Mouse (Mus musculus) midbrain, postnatal 0 days (tissue): ENCODE measurements at regions not wholly inside any gene's neighbourhood (a gene's known extent, or its start where the extent isn't known, plus 50 kb on each side); places are given as distances from the start of the nearest gene placed in this dataset.

Experiments used
- ATAC-seq: fragments of 200-750 bp; cut with Nextera tagmentation; 2 replicates; pipeline ENCODE4 v1.8.0; 2017; ENCODE audit warnings: moderate number of reproducible peaks, mild to moderate bottlenecking, moderate TSS enrichment, moderate library complexity; ENCODE audit not compliant: low FRiP score
- DNase-seq: peaks from one replicate; pipeline ENCODE4 v3.0.0-alpha.2; 2015; ENCODE audit warnings: low spot score
- H3K27ac ChIP-seq: fragments of 300-500 bp; sonication (generic); 2 replicates; pipeline ENCODE4 v1.5.1; 2014; ENCODE audit warnings: low read depth, mild to moderate bottlenecking, low read length, mixed read lengths
- H3K27me3 ChIP-seq: fragments of 300-500 bp; sonication (generic); 2 replicates; pipeline ENCODE4 v1.6.1; 2014; ENCODE audit warnings: low read length, control low read depth, mixed read lengths; ENCODE audit not compliant: insufficient read depth
- H3K36me3 ChIP-seq: fragments of 300-500 bp; sonication (generic); 2 replicates; pipeline ENCODE4 v1.6.1; 2014; ENCODE audit warnings: low read length, control low read depth, mixed read lengths; ENCODE audit not compliant: insufficient read depth
- H3K4me1 ChIP-seq: fragments of 300-500 bp; sonication (generic); 2 replicates; pipeline ENCODE4 v1.6.1; 2014; ENCODE audit warnings: mild to moderate bottlenecking, control low read depth, antibody characterized with exemption, low read length, mixed read lengths; ENCODE audit not compliant: insufficient read depth
- H3K4me2 ChIP-seq: fragments of 300-500 bp; sonication (generic); 2 replicates; pipeline ENCODE4 v1.6.1; 2014; ENCODE audit warnings: low read depth, mild to moderate bottlenecking, low read length, mixed read lengths; ENCODE audit not compliant: poor library complexity, severe bottlenecking
- H3K4me3 ChIP-seq: fragments of 300-500 bp; sonication (generic); 2 replicates; pipeline ENCODE4 v1.5.1; 2014; ENCODE audit warnings: low read depth, mild to moderate bottlenecking, low read length, moderate library complexity
- H3K9ac ChIP-seq: fragments of 300-500 bp; sonication (generic); replicated peaks from 2 replicates; pipeline ENCODE4 v1.6.1; 2014; ENCODE audit warnings: mild to moderate bottlenecking, low read length, moderate library complexity, mixed read lengths; ENCODE audit not compliant: poor library complexity, severe bottlenecking
- H3K9me3 ChIP-seq: fragments of 300-500 bp; sonication (generic); 2 replicates; pipeline ENCODE4 v1.6.1; 2016; ENCODE audit warnings: low read length, control low read depth
- CTCF ChIP-seq: IDR thresholded peaks from 2 replicates; pipeline ENCODE4 v1.5.1; 2016; ENCODE audit warnings: antibody characterized with exemption, mild to moderate bottlenecking
- WGBS: fragments of 180-500 bp; shearing (Covaris S2); extraction: QIAGEN DNeasy Blood & Tissue Kit; methylation state at CpG from one replicate; pipeline ENCODE4 v1.1.7; 2014; 5-methylcytosine and 5-hydroxymethylcytosine counted together

- H3K27me3 ChIP-seq = no peaks in the 10 kb centered on the region
- no peaks in the 10 kb centered on the region for H3K4me1 ChIP-seq
- H3K36me3 ChIP-seq = no peaks in the 10 kb centered on the region
- ATAC-seq = no peak
- H3K9me3 ChIP-seq = no peaks in the 10 kb centered on the region
- H3K4me2 ChIP-seq = no peak overlapping the region
- 90% methylated on average over 1 of the region's 1 CpGs for WGBS
- no peak overlapping the region for H3K27ac ChIP-seq
- TF ChIP-seq CTCF = no peak
- H3K9ac ChIP-seq = no peak overlapping the region
- no peak for DNase-seq
- H3K4me3 ChIP-seq = no peak overlapping the region
These were observed 175.3 kb upstream of the Cypt12 start for GRCm38 (mm10) chr3:17772886-17773285.

DNA sequence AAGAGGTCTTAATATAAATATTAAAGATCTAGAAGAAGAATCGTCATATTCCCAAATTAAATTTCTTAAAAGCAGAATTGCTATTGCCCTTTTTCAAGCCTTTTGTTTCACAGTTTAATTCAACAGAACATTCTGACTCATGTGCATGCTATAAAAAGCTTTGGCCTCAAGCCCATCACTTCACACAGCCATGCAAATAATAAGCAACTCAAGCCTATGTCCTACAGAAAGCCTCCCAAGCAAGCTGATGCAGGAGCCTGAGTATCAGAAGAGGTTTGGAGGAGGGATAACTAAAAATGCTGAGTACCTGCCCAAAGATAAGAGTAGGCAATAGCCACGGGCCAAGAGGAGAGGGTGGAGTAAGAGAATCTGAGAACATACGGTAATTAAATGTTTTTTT is 169.1 kb upstream of the Cypt12 start:
- no peak for ATAC-seq
- TF ChIP-seq CTCF = no peak
- Histone ChIP-seq H3K4me2 (no peak overlapping the region), H3K36me3 (no peaks in the 10 kb centered on the region), H3K27ac (no peak overlapping the region), H3K4me1 (no peaks in the 10 kb centered on the region), H3K27me3 (no peaks in the 10 kb centered on the region), H3K9me3 (no peaks in the 10 kb centered on the region), H3K9ac (no peak overlapping the region), H3K4me3 (no peak overlapping the region)
- 89% methylated on average over 3 of the region's 3 CpGs for WGBS
- DNase-seq = no peak

GRCm38 (mm10) chr3:17784076-17784475 is 164.1 kb upstream of the Cypt12 start:
- peak overlapping the region; percentile 28 for H3K4me3 ChIP-seq
- peak overlapping the region; percentile 100 for H3K27ac ChIP-seq
- H3K36me3 ChIP-seq = no peaks in the 10 kb centered on the region
- H3K9me3 ChIP-seq = no peaks in the 10 kb centered on the region
- 26% methylated on average over 3 of the region's 3 CpGs for WGBS
- H3K27me3 ChIP-seq = no peaks in the 10 kb centered on the region
- peaks cover 4% of the 10 kb centered on the region; the same call in 1 of the 2 replicates for H3K4me1 ChIP-seq
- peak overlapping the region; percentile 99 for H3K4me2 ChIP-seq
- DNase-seq = no peak
- peak overlapping the region; percentile 56 for H3K9ac ChIP-seq
- TF ChIP-seq CTCF = no peak
- ATAC-seq = no peak

GRCm38 (mm10) chr3:17784587-17784986 is 163.6 kb upstream of the Cypt12 start:
- Histone ChIP-seq H3K36me3 (no peaks in the 10 kb centered on the region), H3K4me1 (peaks cover 4% of the 10 kb centered on the region; the same call in 1 of the 2 replicates), H3K27me3 (no peaks in the 10 kb centered on the region), H3K9ac (peak overlapping the region; percentile 99), H3K9me3 (no peaks in the 10 kb centered on the region), H3K27ac (peak overlapping the region; percentile 100), H3K4me3 (peak overlapping the region; percentile 80), H3K4me2 (peak overlapping the region; percentile 99)
- no peak for TF ChIP-seq CTCF
- 16% methylated on average over 3 of the region's 3 CpGs for WGBS
- DNase-seq (no peak), ATAC-seq (no peak)

GRCm38 (mm10) chr3:17785106-17786022 is 162.8 kb upstream of the Cypt12 start:
- Histone ChIP-seq H3K9ac (peak overlapping the region; percentile 99), H3K4me3 (peak overlapping the region; percentile 80), H3K9me3 (no peaks in the 10 kb centered on the region), H3K36me3 (no peaks in the 10 kb centered on the region), H3K4me1 (peaks cover 4% of the 10 kb centered on the region; the same call in 1 of the 2 replicates), H3K27ac (peak overlapping the region; percentile 100), H3K27me3 (no peaks in the 10 kb centered on the region), H3K4me2 (peak overlapping the region; percentile 99)
- no peak for ATAC-seq
- no peak for DNase-seq
- 4% methylated on average over 21 of the region's 21 CpGs for WGBS
- TF ChIP-seq CTCF = no peak

GRCm38 (mm10) chr3:17786023-17786720 is 162.0 kb upstream of the Cypt12 start:
- Histone ChIP-seq H3K4me1 (peaks cover 4% of the 10 kb centered on the region; the same call in 1 of the 2 replicates), H3K4me2 (peak overlapping the region; percentile 99), H3K36me3 (no peaks in the 10 kb centered on the region), H3K9me3 (no peaks in the 10 kb centered on the region), H3K9ac (peak overlapping the region; percentile 99), H3K4me3 (peak overlapping the region; percentile 80), H3K27me3 (no peaks in the 10 kb centered on the region), H3K27ac (peak overlapping the region; percentile 100)
- ATAC-seq (peak; percentile 39), DNase-seq (no peak)
- TF ChIP-seq CTCF = no peak
- under 1% methylated on average over 53 of the region's 56 CpGs for WGBS
